Comparison of ENCODE assay signal across 7 mouse cellular contexts in the genomic region with DNA sequence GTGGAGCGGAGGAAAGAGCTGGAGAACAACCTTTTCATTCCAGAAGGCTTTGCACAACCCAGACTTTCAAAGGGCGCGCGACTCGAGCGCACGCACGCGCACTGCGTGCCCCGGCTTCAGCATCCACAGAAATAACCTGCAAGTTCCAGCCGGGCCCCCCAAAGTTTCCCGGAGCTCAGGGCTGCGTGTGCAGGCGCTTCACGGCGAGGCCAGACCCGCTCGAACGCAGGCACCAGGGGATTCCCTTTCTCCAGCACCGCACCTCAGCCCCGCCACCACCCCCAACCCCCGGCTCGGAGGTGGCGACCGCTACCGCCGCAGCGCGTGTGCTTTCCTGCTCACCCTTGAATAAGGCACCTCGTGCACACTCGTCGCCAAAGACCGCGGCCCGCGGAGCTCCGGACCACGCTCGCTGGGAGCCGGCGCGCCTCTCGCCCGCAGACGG. TPM values are rescaled to one million over a fixed set of nuclear protein-coding genes. Genes with fewer than 3 reads are reported as not detected.
DNase-seq lines count a peak whose midpoint lies in the region; ATAC-seq lines count a peak whose summit lies in the region.

No protein-coding gene starts in this region.

- intact Hi-C loops in gastrocnemius, postnatal 14 days (cut with DNase I; ENCODE audit: low total_unique reads) = no loop called here
- intact Hi-C loops in left cerebral cortex, postnatal 36 days (cut with DNase I) = no loop called here

- H3K9ac ChIP-seq in intestine, embryonic 14.5 days (ENCODE audit: low read length) = peak overlapping the region; percentile 72

- no peaks in the 10 kb centered on the region for H3K27me3 ChIP-seq in intestine, embryonic 14.5 days (replicated peaks; ENCODE audit: control insufficient read depth, insufficient read depth, low read length)
- no peaks in the 10 kb centered on the region for H3K27me3 ChIP-seq in midbrain, embryonic 10.5 days (ENCODE audit: low read depth, poor library complexity, severe bottlenecking)

- peak overlapping the region; percentile 78 for H3K27ac ChIP-seq in intestine, embryonic 14.5 days (ENCODE audit: low read depth)
- peak overlapping the region; percentile 97 for H3K27ac ChIP-seq in midbrain, embryonic 10.5 days (replicated peaks)

- H3K4me2 ChIP-seq in intestine, embryonic 14.5 days (ENCODE audit: low read length) = peak overlapping the region; percentile 82

- H3K4me1 ChIP-seq in intestine, embryonic 14.5 days (replicated peaks; ENCODE audit: control insufficient read depth, insufficient read depth, low read length) = peaks cover 13% of the 10 kb centered on the region
- H3K4me1 ChIP-seq in midbrain, embryonic 10.5 days = peaks cover 19% of the 10 kb centered on the region

- peak; percentile 77 for DNase-seq in adrenal gland, adult 2 months
- DNase-seq in embryo, embryonic 10 days (ENCODE audit: low spot score) = peak; percentile 81
- peak; percentile 34 for DNase-seq in gastrocnemius, postnatal 14 days
- peak; percentile 84 for DNase-seq in intestine, embryonic 14.5 days (ENCODE audit: low spot score)
- peak; percentile 39 to 55 for DNase-seq in left cerebral cortex, postnatal 36 days (ENCODE audit: low spot score in 2 of 2)
- peak; percentile 78 for DNase-seq in midbrain, embryonic 10.5 days (ENCODE audit: low spot score)
- peak; percentile 25 to 53 for DNase-seq in spleen, adult 18-20 months

- H3K36me3 ChIP-seq in intestine, embryonic 14.5 days (ENCODE audit: control insufficient read depth, insufficient read depth, low read length) = peaks cover 4% of the 10 kb centered on the region; the same call in 1 of the 2 replicates
- H3K36me3 ChIP-seq in midbrain, embryonic 10.5 days = peaks cover 31% of the 10 kb centered on the region

- no peaks in the 10 kb centered on the region for H3K9me3 ChIP-seq in intestine, embryonic 14.5 days (ENCODE audit: control insufficient read depth, low read length)
- H3K9me3 ChIP-seq in midbrain, embryonic 10.5 days (replicated peaks) = peaks cover 2% of the 10 kb centered on the region; the same call in 1 of the 2 replicates

- peak overlapping the region; percentile 94 for H3K4me3 ChIP-seq in intestine, embryonic 14.5 days (ENCODE audit: low read depth, low read length)
- peak overlapping the region; percentile 88 for H3K4me3 ChIP-seq in midbrain, embryonic 10.5 days

- peak; percentile 77 for ATAC-seq in intestine, embryonic 14.5 days (replicated peaks; ENCODE audit: low FRiP score, low TSS enrichment, low read depth)

- under 1% methylated on average over 46 of the region's 46 CpGs for WGBS in intestine, embryonic 14.5 days
- WGBS in midbrain, embryonic 10.5 days = under 1% methylated on average over 46 of the region's 46 CpGs

RNA-seq across cellular contexts. Expression of gene Suv39h2, which starts 0.4 kb away (rescaled TPM):
- 1 to 10 TPM; 1.1 to 1.9 TPM for total RNA-seq in adrenal gland, adult 2 months (2021)
- 0.85 and 1.3 TPM in 2 replicates for polyA plus RNA-seq in adrenal gland, adult 2 months (2012; rRNA removed)
- total RNA-seq in gastrocnemius, postnatal 14 days (2021) = 1 to 10 TPM in 1 of 2 experiments, under 1 TPM in 1; 0.78 to 1.6 TPM
- 15.3 and 16.0 TPM in 2 replicates for polyA plus RNA-seq in intestine, embryonic 14.5 days (2014; fragmentation: Nextera tagmentation; extraction: Ambion mirVana)
- total RNA-seq in left cerebral cortex, postnatal 36 days (2021) = 1 to 10 TPM; 3.2 to 4.4 TPM
- 36.3 and 40.5 TPM in 2 replicates for polyA plus RNA-seq in midbrain, embryonic 10.5 days (2016; fragmentation: Nextera tagmentation; extraction: Ambion mirVana)

RNA-seq across cellular contexts. Expression of gene Gm45902, which starts 38.2 kb away (rescaled TPM):
- 1 to 10 TPM; 1.8 to 2.3 TPM for total RNA-seq in adrenal gland, adult 2 months (2021)
- polyA plus RNA-seq in adrenal gland, adult 2 months (2012; rRNA removed) = 1.5 and 2.2 TPM in 2 replicates
- 1 to 10 TPM; 1.1 to 1.2 TPM for total RNA-seq in gastrocnemius, postnatal 14 days (2021)
- 4.8 and 5.1 TPM in 2 replicates for polyA plus RNA-seq in intestine, embryonic 14.5 days (2014; fragmentation: Nextera tagmentation; extraction: Ambion mirVana)
- total RNA-seq in left cerebral cortex, postnatal 36 days (2021) = 1 to 10 TPM; 3.4 to 5.4 TPM
- 9.9 and 10.9 TPM in 2 replicates for polyA plus RNA-seq in midbrain, embryonic 10.5 days (2016; fragmentation: Nextera tagmentation; extraction: Ambion mirVana)

RNA-seq across cellular contexts. Expression of gene Hspa14, which starts 38.2 kb away (rescaled TPM):
- total RNA-seq in adrenal gland, adult 2 months (2021) = 10 to 100 TPM; 26.6 to 36.9 TPM
- 10.5 and 10.6 TPM in 2 replicates for polyA plus RNA-seq in adrenal gland, adult 2 months (2012; rRNA removed)
- total RNA-seq in gastrocnemius, postnatal 14 days (2021) = 10 to 100 TPM; 14.8 to 16.1 TPM
- polyA plus RNA-seq in intestine, embryonic 14.5 days (2014; fragmentation: Nextera tagmentation; extraction: Ambion mirVana) = 113 and 119 TPM in 2 replicates
- 10 to 100 TPM; 41.4 to 48.2 TPM for total RNA-seq in left cerebral cortex, postnatal 36 days (2021)
- 134 and 141 TPM in 2 replicates for polyA plus RNA-seq in midbrain, embryonic 10.5 days (2016; fragmentation: Nextera tagmentation; extraction: Ambion mirVana)

RNA-seq across cellular contexts. Expression of gene Cdnf, which starts 38.4 kb away (rescaled TPM):
- total RNA-seq in adrenal gland, adult 2 months (2021) = 1 to 10 TPM; 4.4 TPM
- polyA plus RNA-seq in adrenal gland, adult 2 months (2012; rRNA removed) = 0.57 TPM in 2 replicates
- 10 to 100 TPM; 22.1 to 24.0 TPM for total RNA-seq in gastrocnemius, postnatal 14 days (2021)
- polyA plus RNA-seq in intestine, embryonic 14.5 days (2014; fragmentation: Nextera tagmentation; extraction: Ambion mirVana) = 0.22 TPM in 2 replicates
- 1 to 10 TPM; 1.2 to 1.6 TPM for total RNA-seq in left cerebral cortex, postnatal 36 days (2021)
- 0.16 and 0.47 TPM in 2 replicates for polyA plus RNA-seq in midbrain, embryonic 10.5 days (2016; fragmentation: Nextera tagmentation; extraction: Ambion mirVana)

RNA-seq across cellular contexts. Expression of gene Dclre1c, which starts 50.5 kb away (rescaled TPM):
- total RNA-seq in adrenal gland, adult 2 months (2021) = 1 to 10 TPM; 7.1 to 7.3 TPM
- 1.2 and 1.6 TPM in 2 replicates for polyA plus RNA-seq in adrenal gland, adult 2 months (2012; rRNA removed)
- total RNA-seq in gastrocnemius, postnatal 14 days (2021) = 1 to 10 TPM; 2.0 to 2.2 TPM
- polyA plus RNA-seq in intestine, embryonic 14.5 days (2014; fragmentation: Nextera tagmentation; extraction: Ambion mirVana) = 7.2 and 7.8 TPM in 2 replicates
- total RNA-seq in left cerebral cortex, postnatal 36 days (2021) = 10 to 100 TPM in 1 of 2 experiments, 1 to 10 TPM in 1; 8.8 to 15.5 TPM
- 7.7 and 7.8 TPM in 2 replicates for polyA plus RNA-seq in midbrain, embryonic 10.5 days (2016; fragmentation: Nextera tagmentation; extraction: Ambion mirVana)

Comparison
In these comparisons a context has a peak if more than half of its experiments do, and no peak if none do; other contexts are left out.
1. Peak in every context shown above with its lines: DNase-seq, ATAC-seq, H3K4me3 ChIP-seq and H3K27ac ChIP-seq.
2. DNase-seq: peak in every context shown above with its lines; median percentile 84 in intestine, embryonic 14.5 days; 81 in embryo, embryonic 10 days; 78 in midbrain, embryonic 10.5 days; 77 in adrenal gland, adult 2 months; 47 in left cerebral cortex, postnatal 36 days; 39 in spleen, adult 18-20 months; 34 in gastrocnemius, postnatal 14 days.